Mouse (Mus musculus) MEL (cell line): ENCODE results near the gene Crybg3.

Experiments used
- MXI1 ChIP-seq: IDR thresholded peaks from 2 replicates; pipeline ENCODE4 v1.6.1; 2011; ENCODE audit warnings: mild to moderate bottlenecking, low read depth, low read length, improper control_type of control experiment
- TBP ChIP-seq: IDR thresholded peaks from 2 replicates; pipeline ENCODE4 v1.8.0; 2011; ENCODE audit warnings: low read depth, low read length, improper control_type of control experiment

DNA sequence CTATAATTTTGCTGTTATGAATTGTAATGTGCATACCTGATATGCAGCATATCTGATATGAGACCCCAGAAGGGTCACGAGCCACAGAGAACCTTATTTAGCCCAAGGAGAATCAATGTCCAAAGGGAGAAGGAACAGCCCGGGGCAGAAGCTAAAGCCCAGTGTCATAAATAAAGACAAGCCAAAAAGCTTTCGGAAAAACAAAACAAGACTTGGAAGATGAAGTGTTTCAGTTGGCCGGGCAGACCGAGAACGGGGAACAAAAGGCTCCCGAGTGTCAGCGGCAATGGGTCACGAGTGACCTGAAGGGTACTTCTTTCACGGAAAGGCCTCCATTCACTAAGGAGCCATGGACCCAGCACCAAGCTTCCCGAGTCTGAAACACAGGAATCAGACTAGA lies 26.8 kb downstream of the Crybg3 start:
- no peak for TF ChIP-seq MXI1
- TF ChIP-seq TBP = no peak
